7 mouse cellular contexts compared by ENCODE assay signal in the genomic region with DNA sequence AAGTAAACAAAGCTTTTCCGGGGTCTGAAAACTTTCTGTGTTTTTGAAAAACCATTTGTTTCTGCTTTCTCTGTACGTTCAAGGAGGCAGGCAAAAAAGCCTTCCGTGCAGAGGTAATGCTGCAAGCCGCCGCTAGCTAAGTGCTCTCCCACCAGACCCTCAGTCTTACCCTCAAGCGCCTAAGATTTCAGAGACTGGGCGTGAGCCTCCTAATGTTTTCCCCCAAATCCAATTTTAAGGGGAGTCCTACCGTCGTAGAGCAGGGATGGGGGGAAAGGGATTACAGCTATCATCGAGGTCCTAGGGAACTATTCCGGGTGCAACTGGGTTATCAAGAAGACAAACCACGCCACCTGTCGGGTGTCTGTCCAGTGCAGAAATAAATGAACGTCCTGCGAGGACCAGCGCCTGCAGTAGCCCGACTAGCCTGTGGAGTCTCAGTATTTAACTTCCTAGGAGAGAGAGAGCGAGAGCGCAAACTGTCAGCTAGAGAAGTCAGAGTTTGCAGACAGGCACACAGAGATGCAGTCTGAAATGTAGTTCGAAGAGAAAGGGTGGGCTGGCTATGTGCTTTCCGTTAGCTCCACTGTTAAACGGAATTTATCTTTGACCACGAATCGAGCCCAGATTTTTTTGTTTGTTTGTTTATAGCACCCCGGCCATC. TPM values are rescaled to one million over a fixed set of nuclear protein-coding genes. Genes with fewer than 3 reads are reported as not detected.
A peak's percentile ranks its signal among the peaks of the same experiment; 100 is the strongest.
DNase-seq lines count a peak whose midpoint lies in the region; ATAC-seq and TF ChIP-seq lines count a peak whose summit lies in the region.

No protein-coding gene starts in this region.

- peaks cover 14% of the 10 kb centered on the region; the same call in 1 of the 2 replicates for H3K27me3 ChIP-seq in hindbrain, postnatal 0 days (ENCODE audit: insufficient read depth, low read length)

- peak overlapping the region; percentile 80 for H3K4me3 ChIP-seq in gastrocnemius, adult 2 months
- H3K4me3 ChIP-seq in hindbrain, postnatal 0 days (ENCODE audit: low read length) = peak overlapping the region; percentile 49

- no peak overlapping the region for H3K27ac ChIP-seq in gastrocnemius, adult 2 months
- no peak overlapping the region for H3K27ac ChIP-seq in hindbrain, postnatal 0 days

- peak; percentile 87 for ATAC-seq in hindbrain, postnatal 0 days

- under 1% methylated on average over 25 of the region's 25 CpGs for WGBS in hindbrain, postnatal 0 days

- DNase-seq in WW6 (ENCODE audit: low read depth, low spot score) = peak; percentile 46
- peak; percentile 77 to 78 for DNase-seq in cerebellum, postnatal 14 days
- DNase-seq in gastrocnemius, adult 2 months = peak; percentile 77
- DNase-seq in hindbrain, postnatal 0 days (ENCODE audit: low spot score) = peak; percentile 84
- peak; percentile 45 to 56 for DNase-seq in left cerebral cortex, postnatal 25 days (ENCODE audit: low spot score in 2 of 2)
- peak; percentile 84 for DNase-seq in mesoderm, embryonic 11.5 days (ENCODE audit: low read depth, low spot score)
- peak; percentile 20 for DNase-seq in right cerebral cortex, postnatal 25 days

- no peaks in the 10 kb centered on the region for H3K9me3 ChIP-seq in hindbrain, postnatal 0 days (ENCODE audit: low read length)

- peak overlapping the region; percentile 94 for H3K4me2 ChIP-seq in hindbrain, postnatal 0 days (ENCODE audit: low read depth, low read length)

- peak; percentile 51 for TF ChIP-seq CTCF in gastrocnemius, adult 2 months (IDR thresholded peaks at IDR 0.05)
- TF ChIP-seq CTCF in hindbrain, postnatal 0 days (IDR thresholded peaks at IDR 0.05; ENCODE audit: low read depth) = peak; percentile 70

- H3K4me1 ChIP-seq in hindbrain, postnatal 0 days (ENCODE audit: insufficient read depth, low read length) = 0 out of 2 replicates have a peak, but pooled peaks cover 5% of the 10 kb centered on the region

- intact Hi-C loops in gastrocnemius, adult 2 months (cut with DNase I) = loop anchor here (2.0 to 5.0 kb wide), 2 partner anchors 94 to 224 kb away; no protein-coding TSS in a partner anchor
- intact Hi-C loops in left cerebral cortex, postnatal 25 days (cut with DNase I) = loop anchor here (1.0 to 2.0 kb wide), 3 partner anchors 54 to 224 kb away; a partner anchor contains a TSS

- no peaks in the 10 kb centered on the region for H3K36me3 ChIP-seq in hindbrain, postnatal 0 days (ENCODE audit: insufficient read depth, low read length)

- peak overlapping the region; percentile 39; the same call in 1 of the 2 replicates for H3K9ac ChIP-seq in hindbrain, postnatal 0 days (replicated peaks; ENCODE audit: low read length)

RNA-seq across cellular contexts. Expression of a gene that starts 0.5 kb away (rescaled TPM):
- 1 to 10 TPM; 1.3 to 9.2 TPM for total RNA-seq in gastrocnemius, adult 2 months (2021)
- 5.4 and 6.4 TPM in 2 replicates for total RNA-seq in hindbrain, postnatal 0 days (2014; rRNA removed)
- 9.4 and 11.7 TPM in 2 replicates for polyA plus RNA-seq in hindbrain, postnatal 0 days (2015; fragmentation: Nextera tagmentation; extraction: Ambion mirVana)
- total RNA-seq in left cerebral cortex, postnatal 25 days (2021) = 1 to 10 TPM; 1.7 to 1.9 TPM

RNA-seq across cellular contexts. Expression of a gene that starts 54.1 kb away (rescaled TPM):
- total RNA-seq in gastrocnemius, adult 2 months (2021) = 10 to 100 TPM; 11.4 to 11.9 TPM
- 20.7 and 26.1 TPM in 2 replicates for total RNA-seq in hindbrain, postnatal 0 days (2014; rRNA removed)
- 2.8 TPM in 2 replicates for polyA plus RNA-seq in hindbrain, postnatal 0 days (2015; fragmentation: Nextera tagmentation; extraction: Ambion mirVana)
- 10 to 100 TPM; 35.0 to 37.6 TPM for total RNA-seq in left cerebral cortex, postnatal 25 days (2021)

Comparison
In these comparisons a context has a peak if more than half of its experiments do, and no peak if none do; other contexts are left out.
1. DNase-seq: peak in every context shown above with its lines; median percentile 84 in hindbrain, postnatal 0 days; 84 in mesoderm, embryonic 11.5 days; 78 in cerebellum, postnatal 14 days; 77 in gastrocnemius, adult 2 months; 50 in left cerebral cortex, postnatal 25 days; 46 in WW6; 20 in right cerebral cortex, postnatal 25 days.